Mouse (Mus musculus): ENCODE data around the gene Fam118b. TPM values are rescaled to one million over a fixed set of nuclear protein-coding genes. Genes with fewer than 3 reads are reported as not detected.

Fam118b gene
- polyA plus RNA-seq, 1 experiment from 2014 or later, result 36.3 TPM

- no peaks in the 10 kb centered on the region for H3K4me1 ChIP-seq (ENCODE audit: insufficient read depth, low read length)
- H3K9me3 ChIP-seq (ENCODE audit: low read length), result no peaks in the 10 kb centered on the region
- 78% methylated on average over 4 of the region's 4 CpGs for WGBS
- H3K27me3 ChIP-seq (ENCODE audit: insufficient read depth, low read length), result no peaks in the 10 kb centered on the region; the same call in 1 of the 2 replicates
- no peak overlapping the region for H3K27ac ChIP-seq (ENCODE audit: low read length)
- no peak overlapping the region for H3K9ac ChIP-seq (replicated peaks; ENCODE audit: low read length)
- no peaks in the 10 kb centered on the region for H3K36me3 ChIP-seq (ENCODE audit: insufficient read depth, low read length)
- H3K4me3 ChIP-seq (ENCODE audit: low read length), result no peak overlapping the region
- no peak for ATAC-seq (ENCODE audit: low FRiP score, low TSS enrichment)
- H3K4me2 ChIP-seq (replicated peaks; ENCODE audit: low read depth, low read length), result no peak overlapping the region
These were observed 23.3 kb upstream of the Fam118b start for GRCm38 (mm10) chr9:35290916-35291315.

GRCm38 (mm10) chr9:35290417-35290816 lies 22.8 kb upstream of the Fam118b start:
- WGBS, result 97% methylated on average over 3 of the region's 3 CpGs
- H3K27me3 ChIP-seq (ENCODE audit: insufficient read depth, low read length), result no peaks in the 10 kb centered on the region; the same call in 1 of the 2 replicates
- H3K4me2 ChIP-seq (replicated peaks; ENCODE audit: low read depth, low read length), result no peak overlapping the region
- H3K4me1 ChIP-seq (ENCODE audit: insufficient read depth, low read length), result no peaks in the 10 kb centered on the region
- no peak overlapping the region for H3K27ac ChIP-seq (ENCODE audit: low read length)
- H3K4me3 ChIP-seq (ENCODE audit: low read length), result no peak overlapping the region
- ATAC-seq (ENCODE audit: low FRiP score, low TSS enrichment), result no peak
- H3K9ac ChIP-seq (replicated peaks; ENCODE audit: low read length), result no peak overlapping the region
- H3K9me3 ChIP-seq (ENCODE audit: low read length), result no peaks in the 10 kb centered on the region
- no peaks in the 10 kb centered on the region for H3K36me3 ChIP-seq (ENCODE audit: insufficient read depth, low read length)

- ATAC-seq (ENCODE audit: low FRiP score, low TSS enrichment), result peak; percentile 67
- 25% methylated on average over 7 of the region's 7 CpGs for WGBS
- H3K4me3 ChIP-seq (ENCODE audit: low read length), result no peak overlapping the region
- H3K27me3 ChIP-seq (ENCODE audit: insufficient read depth, low read length), result no peaks in the 10 kb centered on the region; the same call in 1 of the 2 replicates
- no peak overlapping the region for H3K4me2 ChIP-seq (replicated peaks; ENCODE audit: low read depth, low read length)
- no peaks in the 10 kb centered on the region for H3K36me3 ChIP-seq (ENCODE audit: insufficient read depth, low read length)
- no peaks in the 10 kb centered on the region for H3K9me3 ChIP-seq (ENCODE audit: low read length)
- H3K4me1 ChIP-seq (ENCODE audit: insufficient read depth, low read length), result no peaks in the 10 kb centered on the region
- no peak overlapping the region for H3K27ac ChIP-seq (ENCODE audit: low read length)
- no peak overlapping the region for H3K9ac ChIP-seq (replicated peaks; ENCODE audit: low read length)
These were observed 22.4 kb upstream of the Fam118b start for GRCm38 (mm10) chr9:35289992-35290391.

- Histone ChIP-seq H3K9ac (replicated peaks; ENCODE audit: low read length) (no peak overlapping the region), H3K4me1 (ENCODE audit: insufficient read depth, low read length) (peaks cover 5% of the 10 kb centered on the region), H3K9me3 (ENCODE audit: low read length) (no peaks in the 10 kb centered on the region), H3K36me3 (ENCODE audit: insufficient read depth, low read length) (no peaks in the 10 kb centered on the region), H3K27me3 (ENCODE audit: insufficient read depth, low read length) (no peaks in the 10 kb centered on the region; the same call in 1 of the 2 replicates), H3K4me3 (ENCODE audit: low read length) (no peak overlapping the region), H3K27ac (ENCODE audit: low read length) (no peak overlapping the region), H3K4me2 (replicated peaks; ENCODE audit: low read depth, low read length) (no peak overlapping the region)
- ATAC-seq (ENCODE audit: low FRiP score, low TSS enrichment), result no peak
- WGBS, result 91% methylated on average over 3 of the region's 3 CpGs
These were observed 18.7 kb upstream of the Fam118b start for GRCm38 (mm10) chr9:35286351-35286750.

GRCm38 (mm10) chr9:35284351-35284750 lies 16.7 kb upstream of the Fam118b start:
- Histone ChIP-seq H3K27me3 (ENCODE audit: insufficient read depth, low read length) (no peaks in the 10 kb centered on the region; the same call in 1 of the 2 replicates), H3K27ac (ENCODE audit: low read length) (no peak overlapping the region), H3K4me1 (ENCODE audit: insufficient read depth, low read length) (peaks cover 5% of the 10 kb centered on the region), H3K4me3 (ENCODE audit: low read length) (no peak overlapping the region), H3K36me3 (ENCODE audit: insufficient read depth, low read length) (no peaks in the 10 kb centered on the region), H3K9me3 (ENCODE audit: low read length) (no peaks in the 10 kb centered on the region), H3K4me2 (replicated peaks; ENCODE audit: low read depth, low read length) (no peak overlapping the region), H3K9ac (replicated peaks; ENCODE audit: low read length) (no peak overlapping the region)
- WGBS, result 81% methylated on average over 4 of the region's 4 CpGs
- ATAC-seq (ENCODE audit: low FRiP score, low TSS enrichment), result no peak

- Histone ChIP-seq H3K4me2 (replicated peaks; ENCODE audit: low read depth, low read length) (no peak overlapping the region), H3K9me3 (ENCODE audit: low read length) (no peaks in the 10 kb centered on the region), H3K4me1 (ENCODE audit: insufficient read depth, low read length) (peaks cover 5% of the 10 kb centered on the region), H3K9ac (replicated peaks; ENCODE audit: low read length) (no peak overlapping the region), H3K4me3 (ENCODE audit: low read length) (no peak overlapping the region), H3K36me3 (ENCODE audit: insufficient read depth, low read length) (no peaks in the 10 kb centered on the region), H3K27me3 (ENCODE audit: insufficient read depth, low read length) (no peaks in the 10 kb centered on the region; the same call in 1 of the 2 replicates), H3K27ac (ENCODE audit: low read length) (no peak overlapping the region)
- WGBS, result 62% methylated on average over 13 of the region's 13 CpGs
- peak; percentile 52 for ATAC-seq (ENCODE audit: low FRiP score, low TSS enrichment)
These were observed 15.9 kb upstream of the Fam118b start for GRCm38 (mm10) chr9:35283415-35284069.

- H3K9me3 ChIP-seq (ENCODE audit: low read length), result no peaks in the 10 kb centered on the region
- no peaks in the 10 kb centered on the region; the same call in 1 of the 2 replicates for H3K27me3 ChIP-seq (ENCODE audit: insufficient read depth, low read length)
- no peak overlapping the region for H3K9ac ChIP-seq (replicated peaks; ENCODE audit: low read length)
- H3K27ac ChIP-seq (ENCODE audit: low read length), result no peak overlapping the region
- no peak overlapping the region for H3K4me3 ChIP-seq (ENCODE audit: low read length)
- no peak overlapping the region for H3K4me2 ChIP-seq (replicated peaks; ENCODE audit: low read depth, low read length)
- 0 out of 2 replicates have a peak, but pooled peaks have one; percentile 40 for ATAC-seq (ENCODE audit: low FRiP score, low TSS enrichment)
- peaks cover 5% of the 10 kb centered on the region for H3K4me1 ChIP-seq (ENCODE audit: insufficient read depth, low read length)
- WGBS, result 50% methylated on average over 5 of the region's 5 CpGs
- peaks cover 3% of the 10 kb centered on the region; the same call in 1 of the 2 replicates for H3K36me3 ChIP-seq (ENCODE audit: insufficient read depth, low read length)
These were observed 15.2 kb upstream of the Fam118b start for GRCm38 (mm10) chr9:35282851-35283200.

- Histone ChIP-seq H3K27me3 (ENCODE audit: insufficient read depth, low read length) (no peaks in the 10 kb centered on the region), H3K4me2 (replicated peaks; ENCODE audit: low read depth, low read length) (no peak overlapping the region), H3K4me3 (ENCODE audit: low read length) (no peak overlapping the region), H3K36me3 (ENCODE audit: insufficient read depth, low read length) (peaks cover 9% of the 10 kb centered on the region; the same call in 1 of the 2 replicates), H3K9me3 (ENCODE audit: low read length) (no peaks in the 10 kb centered on the region), H3K4me1 (ENCODE audit: insufficient read depth, low read length) (peaks cover 5% of the 10 kb centered on the region), H3K27ac (ENCODE audit: low read length) (no peak overlapping the region), H3K9ac (replicated peaks; ENCODE audit: low read length) (no peak overlapping the region)
- ATAC-seq (ENCODE audit: low FRiP score, low TSS enrichment), result no peak
- WGBS, result 9% methylated on average over 5 of the region's 5 CpGs
These were observed 14.6 kb upstream of the Fam118b start for GRCm38 (mm10) chr9:35282006-35282850.

- Histone ChIP-seq H3K9me3 (ENCODE audit: low read length) (no peaks in the 10 kb centered on the region), H3K4me2 (replicated peaks; ENCODE audit: low read depth, low read length) (no peak overlapping the region), H3K4me1 (ENCODE audit: insufficient read depth, low read length) (peaks cover 4% of the 10 kb centered on the region), H3K27ac (ENCODE audit: low read length) (no peak overlapping the region), H3K4me3 (ENCODE audit: low read length) (no peak overlapping the region), H3K36me3 (ENCODE audit: insufficient read depth, low read length) (peaks cover 25% of the 10 kb centered on the region), H3K27me3 (ENCODE audit: insufficient read depth, low read length) (no peaks in the 10 kb centered on the region), H3K9ac (replicated peaks; ENCODE audit: low read length) (no peak overlapping the region)
- no peak for ATAC-seq (ENCODE audit: low FRiP score, low TSS enrichment)
- WGBS, result 78% methylated on average over 4 of the region's 4 CpGs
These were observed 10.8 kb upstream of the Fam118b start for GRCm38 (mm10) chr9:35278451-35278850.

All from kidney, embryonic 16.5 days (tissue).